Mouse (Mus musculus) kidney, adult 9 months (tissue): Measurements from ENCODE around the gene Cav2.

Experiments used
- DNase-seq: peaks from one replicate; pipeline ENCODE4 v3.0.0; 2022

Gene Cav2

DNA sequence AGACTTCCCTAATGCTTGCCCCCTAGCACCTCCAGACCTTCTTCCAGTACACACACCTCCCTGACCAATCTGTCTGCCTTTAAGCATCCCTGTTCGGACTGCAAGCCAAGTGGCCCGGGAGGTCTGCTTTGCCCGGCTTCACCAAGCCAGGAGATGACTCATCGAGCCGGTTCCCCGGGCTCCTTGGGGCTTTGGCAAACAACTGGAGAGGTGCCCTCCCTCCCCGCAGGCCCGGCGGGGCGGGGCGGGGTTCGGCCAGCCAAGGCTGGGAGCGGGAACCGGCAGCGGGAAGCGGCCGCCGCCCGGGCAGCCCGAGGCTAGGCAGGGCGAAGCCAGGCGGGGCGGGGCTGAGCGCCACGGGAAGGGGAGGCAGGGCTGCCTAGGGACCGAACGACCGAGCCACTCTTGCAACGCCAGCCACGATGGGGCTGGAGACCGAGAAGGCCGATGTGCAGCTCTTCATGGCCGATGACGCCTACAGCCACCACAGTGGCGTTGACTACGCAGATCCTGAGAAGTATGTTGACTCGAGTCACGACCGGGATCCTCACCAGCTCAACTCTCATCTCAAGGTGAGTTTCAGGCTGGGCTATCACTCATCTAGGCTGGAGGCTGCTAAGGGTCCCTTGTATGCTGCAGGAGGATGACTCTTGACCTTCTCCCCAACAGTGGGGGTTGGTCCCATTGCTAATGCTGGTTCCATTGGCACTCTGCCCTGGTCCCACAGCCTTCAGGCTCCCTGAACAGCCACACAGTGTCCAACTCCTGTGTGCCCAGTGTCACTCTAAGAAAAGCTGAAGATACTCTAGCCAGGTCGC, at the start of gene Cav2:
Gene Cav2, plus strand, starts transcription at position 247 of the 818 bp plus-strand sequence.
- DNase-seq = peak; percentile 88

- no peak for DNase-seq
These were observed 41.3 kb upstream of the Cav2 start for GRCm38 (mm10) chr6:17239693-17240092.

GRCm38 (mm10) chr6:17241013-17241412, 40.0 kb upstream of the Cav2 start:
- no peak for DNase-seq

DNA sequence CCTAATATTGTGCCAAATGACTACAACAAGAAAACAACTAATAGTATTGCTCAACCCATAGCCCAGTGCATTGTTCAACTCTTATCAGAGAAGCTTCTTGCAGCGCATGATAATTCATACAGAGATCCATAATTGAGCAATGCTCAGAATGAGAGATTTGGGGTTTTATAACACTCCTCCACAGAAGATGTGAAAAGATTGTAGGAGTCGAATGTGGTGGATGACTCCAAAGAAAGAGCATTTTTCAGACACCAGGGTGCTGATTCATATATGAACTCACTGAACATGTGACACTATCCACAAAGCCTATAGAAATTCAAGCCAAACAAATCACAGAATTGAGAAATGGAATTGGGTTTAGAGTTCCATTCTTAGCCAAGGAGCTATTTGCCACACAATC, 34.0 kb upstream of the Cav2 start:
- DNase-seq = no peak

GRCm38 (mm10) chr6:17247673-17248072, 33.3 kb upstream of the Cav2 start:
- DNase-seq = no peak

DNA sequence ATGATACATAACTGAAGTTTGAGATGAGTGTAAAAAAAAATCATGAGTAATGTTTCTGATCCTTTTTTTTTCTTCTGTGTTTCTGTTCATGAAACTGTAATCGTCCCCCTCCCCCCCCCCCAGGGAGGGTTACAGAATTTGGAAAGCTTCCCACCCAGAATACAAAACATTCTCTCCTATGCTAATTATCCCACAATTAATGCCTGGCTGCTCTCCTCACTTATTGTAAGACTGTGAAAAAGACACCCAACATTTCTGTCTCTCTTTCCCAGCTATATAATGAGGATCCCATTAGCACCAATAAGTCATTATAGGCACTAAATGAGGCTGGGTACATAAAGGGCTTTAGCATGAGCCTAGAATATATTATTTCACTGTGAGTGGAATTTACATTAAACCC, 32.7 kb upstream of the Cav2 start:
- DNase-seq = no peak

DNA sequence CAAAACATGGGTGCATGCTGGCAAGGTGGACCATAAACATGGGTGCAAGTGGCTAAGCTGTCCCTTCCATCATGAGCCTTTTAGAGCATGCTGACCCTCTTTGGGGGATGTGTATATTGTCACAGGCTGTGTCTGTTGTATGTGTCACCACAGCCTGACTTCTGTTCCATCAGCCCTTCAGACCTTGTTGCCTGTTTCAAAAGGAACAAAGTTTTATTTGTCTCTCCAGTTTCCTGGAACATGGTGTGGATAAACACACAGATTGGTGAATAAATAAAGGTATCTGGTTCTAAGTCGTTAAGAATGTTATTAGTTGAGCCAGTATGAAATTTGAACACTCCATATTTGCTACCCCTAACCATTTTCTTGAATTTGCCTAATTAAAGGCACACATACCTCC, 29.0 kb upstream of the Cav2 start:
- no peak for DNase-seq

DNA sequence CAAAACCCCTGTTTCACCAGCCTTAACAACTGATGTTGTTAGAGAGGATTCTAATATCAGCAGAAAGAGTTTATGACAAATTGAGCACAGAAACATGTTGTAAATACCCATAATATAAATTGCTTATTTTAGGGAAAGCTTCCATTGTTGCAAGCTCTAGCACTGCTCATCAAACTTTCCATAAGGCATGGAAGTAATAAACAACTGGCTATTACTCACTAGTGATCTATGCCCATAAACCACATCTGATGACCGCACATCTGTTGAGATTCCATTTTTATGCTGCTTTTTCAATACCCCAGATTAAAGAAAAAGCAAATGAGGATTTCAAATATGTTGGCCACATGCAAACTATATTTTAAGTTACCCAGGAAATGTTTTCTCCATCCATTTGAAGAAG, 22.8 kb upstream of the Cav2 start:
- DNase-seq = no peak

GRCm38 (mm10) chr6:17258911-17259310, 22.1 kb upstream of the Cav2 start:
- DNase-seq = no peak

- no peak for DNase-seq
These were observed 18.2 kb upstream of the Cav2 start for GRCm38 (mm10) chr6:17262786-17263185.

- peak; percentile 47 for DNase-seq
These were observed 15.9 kb upstream of the Cav2 start for GRCm38 (mm10) chr6:17265043-17265442.

DNA sequence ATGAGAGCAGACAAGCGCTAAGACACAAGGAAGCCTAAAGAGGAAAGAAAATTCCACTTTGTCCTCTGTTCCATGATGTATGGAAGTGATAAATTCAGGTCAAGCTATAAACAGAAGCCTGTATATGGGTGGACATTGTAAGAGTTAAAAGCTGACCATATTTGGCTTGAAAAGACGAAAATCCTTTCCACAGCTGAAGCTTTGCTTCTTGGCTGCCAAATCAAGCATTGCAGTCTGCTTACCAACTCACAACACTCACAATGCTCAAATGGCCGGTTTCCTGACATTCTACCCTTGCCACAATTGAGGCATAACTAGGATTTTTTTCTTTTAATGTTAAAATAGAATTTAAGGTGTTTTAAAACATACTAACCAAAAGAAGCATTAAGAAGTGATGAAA, 14.5 kb upstream of the Cav2 start:
- no peak for DNase-seq

- DNase-seq = peak; percentile 6
These were observed 2.6 kb upstream of the Cav2 start for GRCm38 (mm10) chr6:17278366-17278765.

DNA sequence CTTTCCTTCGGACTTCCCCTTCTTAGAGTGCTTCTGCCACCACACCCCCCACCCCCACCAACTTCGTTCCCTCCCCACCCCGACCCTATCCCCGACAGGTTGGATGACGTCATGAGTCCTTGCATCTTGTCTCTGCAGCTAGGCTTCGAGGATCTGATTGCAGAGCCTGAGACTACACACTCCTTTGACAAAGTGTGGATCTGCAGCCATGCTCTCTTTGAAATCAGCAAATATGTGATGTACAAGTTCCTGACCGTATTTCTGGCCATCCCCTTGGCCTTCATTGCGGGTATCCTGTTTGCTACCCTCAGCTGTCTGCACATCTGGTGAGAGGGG, 740 bp downstream of the Cav2 start:
- DNase-seq = peak; percentile 9

DNA sequence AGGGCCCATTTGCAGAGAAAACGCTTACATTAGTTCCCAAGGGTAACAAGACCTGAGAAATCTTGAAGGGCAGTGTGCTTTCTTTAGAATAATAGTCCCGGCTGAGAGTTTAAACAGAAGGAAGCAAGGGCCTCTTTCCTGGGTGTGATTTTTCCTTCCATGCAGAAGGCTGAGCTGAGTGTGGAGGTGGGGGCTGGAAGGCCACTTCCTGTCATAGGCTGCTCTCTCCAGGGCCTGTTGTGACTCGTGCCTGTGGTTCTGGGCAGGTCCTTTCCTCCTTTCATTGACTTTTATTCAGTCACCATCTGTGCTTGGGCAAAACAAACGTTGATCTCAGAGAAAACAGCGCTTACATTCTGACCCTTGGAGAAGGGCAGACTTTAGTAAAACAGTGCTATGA, 1.2 kb downstream of the Cav2 start:
- DNase-seq = peak; percentile 26

GRCm38 (mm10) chr6:17283834-17284233, 2.8 kb downstream of the Cav2 start:
- DNase-seq = no peak

- DNase-seq = peak; percentile 33
These were observed 5.4 kb downstream of the Cav2 start for GRCm38 (mm10) chr6:17286381-17286780.

- DNase-seq = peak; percentile 11
These were observed 14.1 kb downstream of the Cav2 start for GRCm38 (mm10) chr6:17295116-17295515.

DNA sequence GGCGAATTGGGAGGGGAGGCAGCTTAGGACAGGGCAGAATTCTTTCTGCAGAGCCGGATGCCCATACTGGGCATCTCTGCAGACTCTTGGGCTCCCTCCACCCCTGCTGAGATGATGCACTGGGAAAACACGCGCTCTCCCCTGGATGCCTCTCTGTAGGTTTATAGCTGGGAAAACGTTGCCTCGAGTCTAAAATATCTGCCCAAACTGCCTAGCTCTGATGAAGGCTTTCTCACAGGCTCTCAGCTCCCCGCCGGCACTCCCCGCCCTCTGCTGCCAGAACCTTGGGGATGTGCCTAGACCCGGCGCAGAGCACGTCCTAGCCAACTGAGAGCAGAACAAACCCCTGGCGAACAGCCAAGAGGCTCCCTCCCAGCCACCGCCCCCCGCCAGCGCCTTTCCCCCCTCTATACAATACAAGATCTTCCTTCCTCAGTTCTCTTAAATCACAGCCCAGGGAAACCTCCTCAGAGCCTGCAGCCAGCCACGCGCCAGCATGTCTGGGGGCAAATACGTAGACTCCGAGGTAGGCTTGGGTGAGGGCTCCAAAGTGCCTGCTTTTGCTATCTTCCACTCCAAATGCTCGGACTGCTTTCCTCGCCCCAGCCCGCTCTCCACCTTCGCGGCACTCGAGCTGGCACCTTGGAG, 25.1 kb downstream of the Cav2 start, which contains the start of gene Cav1:
Gene Cav1, plus strand, starts transcription at position 382 of the 648 bp plus-strand sequence.
- peak; percentile 57 for DNase-seq

- peak; percentile 19 for DNase-seq
These were observed 25.8 kb downstream of the Cav2 start for GRCm38 (mm10) chr6:17306602-17307325.

DNA sequence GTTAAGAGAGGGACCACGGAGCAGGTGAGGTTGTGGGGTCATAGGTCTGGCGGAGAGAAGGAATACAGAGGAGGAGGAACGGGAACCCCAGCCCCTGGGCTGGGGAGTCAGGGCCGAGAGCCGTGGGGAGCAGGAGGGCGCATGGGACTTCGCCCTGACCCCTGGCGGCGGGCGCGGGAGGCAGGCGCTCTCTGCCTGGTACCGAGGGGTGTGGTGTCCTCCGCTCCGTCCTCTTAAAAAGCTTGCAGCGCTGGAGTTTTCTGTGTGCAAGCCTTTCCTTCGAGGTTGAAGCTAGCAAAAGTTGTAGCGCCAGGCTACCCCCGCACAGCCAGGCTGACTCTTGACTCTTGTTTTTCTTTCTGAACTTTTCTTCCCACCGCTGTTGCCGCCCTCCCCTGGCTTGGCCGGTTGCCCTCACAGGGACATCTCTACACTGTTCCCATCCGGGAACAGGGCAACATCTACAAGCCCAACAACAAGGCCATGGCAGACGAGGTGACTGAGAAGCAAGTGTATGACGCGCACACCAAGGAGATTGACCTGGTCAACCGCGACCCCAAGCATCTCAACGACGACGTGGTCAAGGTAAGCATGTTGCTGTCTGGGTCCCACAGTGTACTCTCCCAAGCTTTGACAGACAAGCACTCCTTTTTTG, 26.6 kb downstream of the Cav2 start:
- peak; percentile 73 for DNase-seq

DNA sequence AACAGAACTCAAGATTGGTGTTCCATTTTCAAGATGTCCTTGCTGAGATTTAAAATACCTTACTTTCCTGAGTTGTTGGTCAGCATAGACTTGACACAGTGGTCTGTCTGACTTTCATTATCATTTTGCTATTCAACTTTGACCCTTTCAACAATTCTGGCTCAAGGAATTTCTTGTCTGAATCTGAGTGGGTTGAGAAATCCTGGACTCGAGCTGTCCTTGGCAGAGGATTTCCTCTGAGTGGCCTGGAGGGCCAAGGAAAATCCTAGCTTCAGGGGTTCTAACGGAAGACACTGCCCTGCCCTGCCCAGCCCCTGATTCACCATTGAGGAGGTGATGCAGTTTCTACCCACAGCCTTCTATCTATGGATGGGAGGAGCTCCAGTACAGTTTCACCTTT, 27.7 kb downstream of the Cav2 start:
- no peak for DNase-seq

DNA sequence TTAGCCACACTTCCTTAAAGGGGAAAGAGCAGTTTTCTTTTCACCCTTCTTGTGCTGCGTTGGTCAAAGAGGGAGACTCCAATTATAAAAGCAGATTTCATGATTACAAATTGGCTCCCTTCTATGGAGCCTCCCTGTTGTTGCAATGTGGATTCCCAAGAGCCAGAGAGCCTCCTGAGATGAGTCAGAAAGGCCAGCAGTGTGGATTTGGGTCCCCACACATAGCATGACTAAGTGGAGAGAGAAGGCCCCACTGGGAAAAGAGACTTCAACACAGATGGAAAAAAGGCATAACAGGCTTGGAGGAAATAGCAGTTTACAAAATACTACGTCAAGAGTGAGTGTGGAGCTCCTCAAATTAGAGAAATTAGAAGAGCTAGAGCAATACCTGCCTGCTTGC, 28.3 kb downstream of the Cav2 start:
- no peak for DNase-seq
